Mouse (Mus musculus) liver, embryonic 14.5 days (tissue): ENCODE results near the gene Abhd2.
"Not testable (repeated sequence)": the region's sequence is repeated elsewhere in the genome, so short reads cannot be mapped to it uniquely, and the experiment has no call there.

Source experiments
- CTCF ChIP-seq: IDR thresholded peaks from 2 replicates; pipeline ENCODE4 v1.5.1; 2016; ENCODE audit warnings: antibody characterized with exemption, low read depth, control low read depth
- EP300 ChIP-seq: IDR thresholded peaks from 2 replicates; pipeline ENCODE4 v1.6.1; 2016; ENCODE audit warnings: antibody characterized with exemption, low read depth

DNA sequence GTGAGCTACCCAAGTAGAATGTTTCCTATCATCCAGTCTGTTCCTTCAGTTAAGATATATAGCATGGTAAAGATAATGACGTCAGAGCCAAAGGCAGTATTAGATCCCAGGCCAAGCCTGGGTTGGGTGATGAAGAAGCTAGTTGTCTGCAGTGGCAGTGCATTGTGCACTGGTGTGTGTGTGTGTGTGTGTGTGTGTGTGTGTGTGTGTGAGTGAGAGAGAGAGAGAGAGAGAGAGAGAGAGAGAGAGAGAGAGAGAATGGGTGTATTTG is 10.6 kb downstream of the Abhd2 start:
- not testable (repeated sequence) for TF ChIP-seq CTCF
- TF ChIP-seq EP300: peak; percentile 20; the same call in 1 of the 2 replicates
